Mouse (Mus musculus): Measurements from ENCODE around the gene Hyal6.

DNA sequence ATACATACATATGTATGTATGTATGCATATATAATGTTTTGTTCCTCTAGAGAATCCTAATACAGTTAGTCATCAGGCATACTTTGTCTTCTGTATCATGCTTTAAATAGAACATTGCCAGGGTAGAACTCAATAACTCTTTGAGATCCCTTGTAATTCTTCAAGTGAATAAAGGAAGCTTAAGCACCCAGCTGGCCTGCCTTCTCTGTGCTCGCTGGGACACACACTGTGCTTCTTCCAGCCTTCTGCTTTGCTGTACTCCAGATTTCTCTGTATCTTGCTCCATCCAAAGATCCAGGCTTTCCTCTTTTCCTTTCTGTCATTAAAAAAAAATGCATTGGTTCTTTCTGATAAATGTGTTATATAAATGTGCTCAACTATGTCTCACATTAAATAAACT, 45.2 kb upstream of the Hyal6 start:
- no peak for TF ChIP-seq POLR2A (IDR thresholded peaks at IDR 0.05; ENCODE audit: extremely low read depth, insufficient read depth, low read length)
- TF ChIP-seq CTCF (IDR thresholded peaks at IDR 0.05; ENCODE audit: low read depth, low read length) = no peak
